Mouse (Mus musculus): ENCODE results near the gene Clip2. TPM values are rescaled to one million over a fixed set of nuclear protein-coding genes. Genes with fewer than 3 reads are reported as not detected.
A peak's percentile ranks its signal among the peaks of the same experiment; 100 is the strongest.

Clip2 gene
- polyA plus RNA-seq, 1 experiment from 2014 or later, result 5.8 TPM

DNA sequence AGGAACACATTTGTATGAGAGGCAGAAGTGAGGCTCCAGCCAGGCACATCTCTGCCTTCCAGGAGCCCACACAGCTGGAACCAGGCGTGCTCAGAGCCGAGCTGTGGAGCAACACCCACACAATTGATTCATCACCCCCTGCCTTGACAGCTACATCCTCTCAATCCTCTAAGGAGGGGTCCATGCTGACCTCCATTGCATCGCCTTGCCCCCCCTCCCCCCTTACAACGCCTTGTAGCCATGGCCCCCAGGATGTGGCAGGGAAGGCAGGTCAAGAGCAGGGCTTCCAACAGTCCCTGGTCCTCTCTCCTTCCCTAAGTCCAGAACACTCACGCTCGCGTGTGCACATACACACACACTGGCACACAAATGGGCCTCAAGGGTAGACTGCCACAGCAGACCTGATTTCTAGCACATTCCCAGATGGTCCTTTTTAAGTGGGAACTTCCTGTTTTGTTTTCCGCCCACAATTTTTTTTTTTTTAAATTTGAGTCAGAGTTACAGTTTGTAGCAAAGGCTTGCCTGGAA, 16.8 kb upstream of the Clip2 start:
- no peaks in the 10 kb centered on the region for H3K27me3 ChIP-seq (ENCODE audit: control insufficient read depth, insufficient read depth, low read length)
- no peaks in the 10 kb centered on the region; the same call in 1 of the 2 replicates for H3K9me3 ChIP-seq (ENCODE audit: control insufficient read depth, low read length)
- no peak overlapping the region for H3K9ac ChIP-seq (ENCODE audit: low read length)
- H3K27ac ChIP-seq (ENCODE audit: low read depth, low read length), result no peak overlapping the region
- H3K4me1 ChIP-seq (ENCODE audit: control insufficient read depth, insufficient read depth, low read length), result peaks cover 4% of the 10 kb centered on the region; the same call in 1 of the 2 replicates
- peak; percentile 75 for DNase-seq (ENCODE audit: low spot score, missing footprints)
- no peaks in the 10 kb centered on the region for H3K36me3 ChIP-seq (ENCODE audit: control insufficient read depth, insufficient read depth, low read length)
- no peak overlapping the region for H3K4me3 ChIP-seq (ENCODE audit: low read depth, low read length)
- no peak overlapping the region for H3K4me2 ChIP-seq
- ATAC-seq (ENCODE audit: low FRiP score), result no peak
- WGBS, result 65% methylated on average over 8 of the region's 8 CpGs

DNA sequence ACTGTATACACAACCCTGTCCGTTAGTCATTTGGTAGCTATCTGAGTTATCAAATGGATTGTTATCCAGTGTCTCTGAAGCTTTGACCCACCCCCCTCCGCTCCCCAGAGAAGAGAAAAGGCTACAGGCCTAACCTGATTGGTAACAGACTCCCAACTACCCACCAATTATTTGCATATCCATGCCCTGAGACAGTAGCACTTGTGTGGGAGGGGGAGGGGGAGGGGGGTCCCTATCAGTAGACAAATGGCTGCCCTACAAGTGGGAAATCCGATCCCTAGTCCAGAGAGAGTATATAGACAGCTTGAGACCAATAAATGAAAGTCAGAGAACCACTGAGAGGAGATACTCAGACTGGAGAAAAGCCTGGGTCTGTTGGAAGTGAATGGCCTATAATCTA, 15.8 kb upstream of the Clip2 start:
- ATAC-seq (ENCODE audit: low FRiP score), result no peak

GRCm38 (mm10) chr5:134567445-134567844, 15.2 kb upstream of the Clip2 start:
- Histone ChIP-seq H3K4me3 (ENCODE audit: low read depth, low read length) (no peak overlapping the region), H3K4me2 (no peak overlapping the region), H3K36me3 (ENCODE audit: control insufficient read depth, insufficient read depth, low read length) (no peaks in the 10 kb centered on the region), H3K9me3 (ENCODE audit: control insufficient read depth, low read length) (no peaks in the 10 kb centered on the region; the same call in 1 of the 2 replicates), H3K4me1 (ENCODE audit: control insufficient read depth, insufficient read depth, low read length) (peaks cover 4% of the 10 kb centered on the region; the same call in 1 of the 2 replicates), H3K27ac (ENCODE audit: low read depth, low read length) (no peak overlapping the region), H3K27me3 (ENCODE audit: control insufficient read depth, insufficient read depth, low read length) (no peaks in the 10 kb centered on the region), H3K9ac (ENCODE audit: low read length) (no peak overlapping the region)
- peak; percentile 69 for DNase-seq (ENCODE audit: low spot score, missing footprints)
- ATAC-seq (ENCODE audit: low FRiP score), result no peak
- 86% methylated on average over 4 of the region's 4 CpGs for WGBS

More for the DNA sequence above, 15.8 kb upstream of the Clip2 start:
- no peak overlapping the region for H3K9ac ChIP-seq (ENCODE audit: low read length)
- no peak overlapping the region for H3K4me3 ChIP-seq (ENCODE audit: low read depth, low read length)
- H3K27me3 ChIP-seq (ENCODE audit: control insufficient read depth, insufficient read depth, low read length), result no peaks in the 10 kb centered on the region
- H3K36me3 ChIP-seq (ENCODE audit: control insufficient read depth, insufficient read depth, low read length), result no peaks in the 10 kb centered on the region
- peaks cover 4% of the 10 kb centered on the region; the same call in 1 of the 2 replicates for H3K4me1 ChIP-seq (ENCODE audit: control insufficient read depth, insufficient read depth, low read length)
- 83% methylated on average over 3 of the region's 3 CpGs for WGBS
- H3K27ac ChIP-seq (ENCODE audit: low read depth, low read length), result no peak overlapping the region
- peak; percentile 67 for DNase-seq (ENCODE audit: low spot score, missing footprints)
- H3K4me2 ChIP-seq, result no peak overlapping the region
- H3K9me3 ChIP-seq (ENCODE audit: control insufficient read depth, low read length), result no peaks in the 10 kb centered on the region; the same call in 1 of the 2 replicates

DNA sequence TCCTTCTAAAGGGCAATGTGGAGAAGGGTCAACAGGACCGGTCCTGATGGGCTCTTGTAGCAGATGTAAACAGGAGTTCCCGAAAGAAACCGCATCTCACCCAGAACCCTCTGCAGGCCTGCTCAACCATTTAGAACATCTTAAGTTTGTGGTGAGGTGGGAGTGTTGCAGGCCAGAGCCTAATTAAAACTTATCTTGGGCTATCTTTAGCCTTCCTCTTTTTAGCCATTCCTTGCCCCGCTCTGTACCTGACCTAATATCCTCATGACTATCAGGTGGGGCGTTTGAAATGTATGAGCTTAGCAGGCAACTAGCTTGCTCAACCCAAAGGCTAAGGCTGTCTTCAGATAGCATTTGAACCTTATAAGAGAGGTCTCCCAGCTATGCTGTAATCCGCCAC, 13.5 kb upstream of the Clip2 start:
- WGBS, result 91% methylated on average over 6 of the region's 6 CpGs

DNA sequence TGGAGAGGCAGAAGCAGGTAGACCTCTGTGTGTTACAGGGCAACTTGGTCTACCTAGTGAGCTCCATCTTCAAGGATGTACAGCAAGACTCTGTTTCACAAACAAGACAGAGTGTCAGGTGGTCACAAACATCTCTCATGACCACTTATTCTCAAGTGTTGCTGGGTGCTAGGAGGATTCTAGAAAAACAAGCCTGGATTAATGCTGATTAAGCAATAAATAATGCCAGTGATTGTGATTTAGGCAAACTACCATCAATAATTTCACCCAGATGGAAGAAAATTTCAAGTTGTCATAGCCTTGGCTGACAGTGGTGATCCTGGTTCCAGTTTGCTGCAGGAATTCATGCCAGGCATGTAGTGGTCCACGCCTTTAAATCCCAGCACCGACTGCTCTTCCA, 12.0 kb upstream of the Clip2 start:
- H3K9ac ChIP-seq (ENCODE audit: low read length), result no peak overlapping the region
- DNase-seq (ENCODE audit: low spot score, missing footprints), result peak; percentile 37
- H3K27me3 ChIP-seq (ENCODE audit: control insufficient read depth, insufficient read depth, low read length), result no peaks in the 10 kb centered on the region
- H3K4me1 ChIP-seq (ENCODE audit: control insufficient read depth, insufficient read depth, low read length), result no peaks in the 10 kb centered on the region
- H3K4me3 ChIP-seq (ENCODE audit: low read depth, low read length), result no peak overlapping the region
- WGBS, result 97% methylated on average over 2 of the region's 2 CpGs
- no peaks in the 10 kb centered on the region for H3K9me3 ChIP-seq (ENCODE audit: control insufficient read depth, low read length)
- H3K4me2 ChIP-seq, result no peak overlapping the region
- no peak for ATAC-seq (ENCODE audit: low FRiP score)
- no peaks in the 10 kb centered on the region for H3K36me3 ChIP-seq (ENCODE audit: control insufficient read depth, insufficient read depth, low read length)
- no peak overlapping the region for H3K27ac ChIP-seq (ENCODE audit: low read depth, low read length)

More for the DNA sequence above, 13.5 kb upstream of the Clip2 start:
- no peaks in the 10 kb centered on the region for H3K9me3 ChIP-seq (ENCODE audit: control insufficient read depth, low read length)
- DNase-seq (ENCODE audit: low spot score, missing footprints), result peak; percentile 79
- H3K27me3 ChIP-seq (ENCODE audit: control insufficient read depth, insufficient read depth, low read length), result no peaks in the 10 kb centered on the region
- H3K36me3 ChIP-seq (ENCODE audit: control insufficient read depth, insufficient read depth, low read length), result no peaks in the 10 kb centered on the region
- no peak for ATAC-seq (ENCODE audit: low FRiP score)
- no peaks in the 10 kb centered on the region for H3K4me1 ChIP-seq (ENCODE audit: control insufficient read depth, insufficient read depth, low read length)
- no peak overlapping the region for H3K27ac ChIP-seq (ENCODE audit: low read depth, low read length)
- no peak overlapping the region for H3K9ac ChIP-seq (ENCODE audit: low read length)
- H3K4me3 ChIP-seq (ENCODE audit: low read depth, low read length), result no peak overlapping the region
- no peak overlapping the region for H3K4me2 ChIP-seq

DNA sequence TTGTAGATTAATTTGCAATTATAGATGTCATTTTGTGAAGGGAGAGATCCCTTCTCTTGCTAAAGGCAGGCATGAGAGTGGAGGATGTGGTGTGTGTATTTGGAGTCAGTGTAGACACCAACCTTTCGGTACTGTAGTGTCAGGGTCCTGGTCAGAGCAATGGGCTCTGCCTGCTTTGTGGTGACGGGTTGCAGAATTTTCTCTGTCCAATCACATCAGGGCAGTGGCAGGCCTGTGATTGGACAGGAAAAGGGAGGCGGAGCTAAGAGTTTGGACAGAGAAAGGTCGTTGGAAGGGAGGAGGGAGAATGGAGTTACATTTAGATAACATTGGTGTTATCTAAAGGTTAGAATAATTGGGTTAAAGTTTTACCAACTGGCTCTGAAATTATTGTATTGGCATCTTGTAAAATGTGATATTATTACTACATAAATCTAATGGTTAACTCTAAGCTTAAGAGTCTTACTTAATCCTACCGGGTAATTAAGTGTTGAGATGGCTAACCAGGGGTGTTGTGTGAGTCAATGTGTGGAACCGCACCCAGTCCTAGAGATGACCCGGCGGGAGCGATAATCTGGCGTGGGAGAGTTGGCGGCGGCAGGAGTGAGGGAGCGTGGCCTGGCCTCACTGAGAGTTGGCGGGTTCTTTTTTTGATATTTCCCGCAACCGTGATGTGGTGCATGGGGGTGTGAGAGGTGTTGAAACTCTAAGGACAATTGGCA, 8.4 kb upstream of the Clip2 start:
- H3K4me2 ChIP-seq, result no peak overlapping the region
- H3K36me3 ChIP-seq (ENCODE audit: control insufficient read depth, insufficient read depth, low read length), result no peaks in the 10 kb centered on the region
- H3K27me3 ChIP-seq (ENCODE audit: control insufficient read depth, insufficient read depth, low read length), result no peaks in the 10 kb centered on the region
- H3K4me1 ChIP-seq (ENCODE audit: control insufficient read depth, insufficient read depth, low read length), result peaks cover 4% of the 10 kb centered on the region
- no peak overlapping the region for H3K4me3 ChIP-seq (ENCODE audit: low read depth, low read length)
- WGBS, result 79% methylated on average over 16 of the region's 16 CpGs
- no peak overlapping the region for H3K9ac ChIP-seq (ENCODE audit: low read length)
- H3K27ac ChIP-seq (ENCODE audit: low read depth, low read length), result no peak overlapping the region
- H3K9me3 ChIP-seq (ENCODE audit: control insufficient read depth, low read length), result no peaks in the 10 kb centered on the region
- DNase-seq (ENCODE audit: low spot score, missing footprints) (no peak), ATAC-seq (ENCODE audit: low FRiP score) (no peak)

DNA sequence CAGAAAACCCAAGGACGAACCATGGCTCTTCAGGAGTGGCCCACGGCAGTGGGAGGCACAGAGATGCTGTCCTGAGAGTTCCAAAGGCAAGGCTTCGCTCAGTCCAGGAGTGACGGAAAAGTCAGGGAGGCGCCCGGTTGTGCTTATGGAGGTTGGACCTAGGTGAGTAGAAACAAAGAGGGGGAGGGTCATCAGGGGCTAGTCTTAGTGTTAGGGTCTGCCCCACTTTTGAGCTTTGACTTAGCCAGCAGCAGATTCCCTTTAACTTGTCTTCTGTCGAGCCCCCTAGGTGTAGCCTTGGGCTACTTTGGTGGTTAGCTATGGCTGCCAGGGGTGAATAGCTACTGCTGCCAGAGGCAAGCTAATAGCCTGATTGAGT, 7.8 kb upstream of the Clip2 start, which contains the start of gene Syna:
TSS of gene Syna (minus strand) at position 101 of the 379 bp plus-strand sequence.
- no peak for DNase-seq (ENCODE audit: low spot score, missing footprints)
- no peak within 1 kb of the TSS for H3K9ac ChIP-seq (ENCODE audit: low read length)
- no peak within 1 kb of the TSS for H3K27ac ChIP-seq (ENCODE audit: low read depth, low read length)

DNA sequence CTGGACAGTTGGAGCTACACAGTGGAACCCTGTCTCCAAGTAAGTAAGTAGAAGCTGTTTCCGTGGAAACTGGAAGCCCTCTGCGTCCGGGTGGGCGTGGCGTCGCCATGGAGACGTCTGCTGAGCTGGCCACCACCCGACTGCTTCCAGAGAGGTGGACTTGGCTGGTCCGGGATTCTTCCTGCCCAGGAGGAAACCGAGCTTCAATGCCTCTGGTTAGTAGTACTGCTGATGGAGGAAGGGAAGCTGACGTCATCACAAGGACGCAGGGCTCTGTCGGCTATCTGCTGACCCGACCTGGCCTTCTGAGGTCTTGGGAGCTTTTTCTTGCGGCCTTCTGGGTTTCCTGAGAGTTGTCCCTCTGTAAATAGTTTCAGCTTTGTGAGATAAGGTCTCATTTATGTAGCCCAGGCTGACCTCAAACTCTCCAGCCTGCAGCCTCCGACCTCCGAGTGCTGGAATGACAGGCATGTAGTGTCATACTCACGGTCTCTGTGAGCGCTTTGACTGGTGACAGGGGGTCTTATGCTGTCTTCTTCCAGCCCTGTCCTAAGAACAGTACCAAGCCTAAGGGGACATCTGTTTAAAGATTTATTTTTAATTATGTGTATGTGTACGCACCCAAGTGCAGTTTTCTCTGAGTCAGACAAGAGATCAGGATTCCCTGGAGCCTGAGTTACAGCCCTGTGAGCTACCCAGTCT, 3.4 kb upstream of the Clip2 start:
- peak; percentile 98 for DNase-seq (ENCODE audit: low spot score, missing footprints)
- peak overlapping the region; percentile 16; the same call in 1 of the 2 replicates for H3K9ac ChIP-seq (ENCODE audit: low read length)
- WGBS, result 15% methylated on average over 20 of the region's 20 CpGs

More for the DNA sequence above, 7.8 kb upstream of the Clip2 start, which contains the start of gene Syna:
- no peak within 1 kb of the TSS for H3K4me2 ChIP-seq
- ATAC-seq (ENCODE audit: low FRiP score), result no peak
- H3K9me3 ChIP-seq (ENCODE audit: control insufficient read depth, low read length), result no peaks in the 10 kb centered on the region
- no peak within 1 kb of the TSS for H3K4me3 ChIP-seq (ENCODE audit: low read depth, low read length)
- peaks cover 9% of the 10 kb centered on the region for H3K4me1 ChIP-seq (ENCODE audit: control insufficient read depth, insufficient read depth, low read length)
- H3K27me3 ChIP-seq (ENCODE audit: control insufficient read depth, insufficient read depth, low read length), result no peaks in the 10 kb centered on the region
- no peaks in the 10 kb centered on the region for H3K36me3 ChIP-seq (ENCODE audit: control insufficient read depth, insufficient read depth, low read length)
- WGBS, result 94% methylated on average over 7 of the region's 7 CpGs

More for the DNA sequence above, 3.4 kb upstream of the Clip2 start:
- Histone ChIP-seq H3K4me3 (ENCODE audit: low read depth, low read length) (peak overlapping the region; percentile 13), H3K27ac (ENCODE audit: low read depth, low read length) (no peak overlapping the region), H3K9me3 (ENCODE audit: control insufficient read depth, low read length) (no peaks in the 10 kb centered on the region), H3K27me3 (ENCODE audit: control insufficient read depth, insufficient read depth, low read length) (no peaks in the 10 kb centered on the region), H3K36me3 (ENCODE audit: control insufficient read depth, insufficient read depth, low read length) (no peaks in the 10 kb centered on the region), H3K4me2 (peak overlapping the region; percentile 38), H3K4me1 (ENCODE audit: control insufficient read depth, insufficient read depth, low read length) (peaks cover 20% of the 10 kb centered on the region)
- peak; percentile 54 for ATAC-seq (ENCODE audit: low FRiP score)

Measured in midbrain, embryonic 11.5 days (tissue).